Mouse (Mus musculus) stomach, embryonic 15.5 days (tissue): ENCODE data around the gene Aspdh. TPM values are rescaled to one million over a fixed set of nuclear protein-coding genes. Genes with fewer than 3 reads are reported as not detected.
A peak's percentile ranks its signal among the peaks of the same experiment; 100 is the strongest.

Experiments
- ATAC-seq: fragments of 200-750 bp; cut with Nextera tagmentation; 2 replicates; pipeline ENCODE4 v1.8.0; 2017; ENCODE audit warnings: low read depth, moderate number of reproducible peaks, moderate TSS enrichment; ENCODE audit not compliant: insufficient read depth, low FRiP score
- H3K27ac ChIP-seq: fragments of 300-500 bp; sonication (generic); 2 replicates; pipeline ENCODE4 v1.5.1; 2015; ENCODE audit warnings: mild to moderate bottlenecking, inconsistent platforms
- H3K27me3 ChIP-seq: fragments of 300-500 bp; sonication (generic); replicated peaks from 2 replicates; pipeline ENCODE4 v1.6.1; 2015; ENCODE audit warnings: inconsistent platforms
- H3K36me3 ChIP-seq: fragments of 300-500 bp; sonication (generic); 2 replicates; pipeline ENCODE4 v1.6.1; 2015; ENCODE audit warnings: inconsistent platforms
- H3K4me1 ChIP-seq: fragments of 300-500 bp; sonication (generic); 2 replicates; pipeline ENCODE4 v1.6.1; 2015; ENCODE audit warnings: inconsistent platforms
- H3K4me2 ChIP-seq: fragments of 300-500 bp; sonication (generic); 2 replicates; pipeline ENCODE4 v1.6.1; 2015; ENCODE audit warnings: mild to moderate bottlenecking, inconsistent platforms
- H3K4me3 ChIP-seq: fragments of 300-500 bp; sonication (generic); replicated peaks from 2 replicates; pipeline ENCODE4 v1.5.1; 2015; ENCODE audit warnings: inconsistent platforms
- H3K9ac ChIP-seq: fragments of 300-500 bp; sonication (generic); 2 replicates; pipeline ENCODE4 v1.6.1; 2015; ENCODE audit warnings: inconsistent platforms
- H3K9me3 ChIP-seq: fragments of 300-500 bp; sonication (generic); 2 replicates; pipeline ENCODE4 v1.6.1; 2016; ENCODE audit warnings: inconsistent platforms
- WGBS: fragments of 180-500 bp; shearing (Covaris S2); methylation state at CpG from one replicate; pipeline ENCODE4 v1.1.7; 2015; 5-methylcytosine and 5-hydroxymethylcytosine counted together
- polyA plus RNA-seq: library from polyadenylated mRNA; unstranded; fragments of >200 nt; fragmentation: Nextera tagmentation; extraction: Ambion mirVana; gene quantifications from 2 replicates; pipeline ENCODE4 v1.2.1, GENCODE M21; 2015

Aspdh gene
- polyA plus RNA-seq, 1 experiment from 2014 or later, result 1.7 TPM

DNA sequence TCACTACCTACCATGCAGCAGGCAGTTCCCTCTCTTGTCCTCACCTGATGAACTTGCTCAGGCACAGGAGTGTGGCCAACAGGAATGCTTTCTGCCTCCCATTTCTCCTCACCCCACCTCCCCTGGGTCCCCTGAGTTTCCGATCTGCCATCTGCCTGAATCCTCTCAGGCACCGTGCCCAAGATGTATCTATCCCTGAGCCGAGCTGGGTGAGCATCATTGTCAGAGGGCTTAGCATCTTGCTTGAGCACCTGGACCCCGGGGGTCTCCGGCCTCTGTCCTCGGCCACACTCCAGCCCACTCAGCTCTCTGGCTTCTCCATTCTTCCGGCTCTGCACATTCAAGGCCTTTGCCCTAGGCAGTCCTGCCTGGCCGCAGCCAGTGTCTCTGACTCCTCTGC, 27.3 kb upstream of the Aspdh start:
- Histone ChIP-seq H3K4me3 (no peak overlapping the region), H3K4me2 (no peak overlapping the region), H3K27ac (no peak overlapping the region), H3K9me3 (no peaks in the 10 kb centered on the region), H3K9ac (no peak overlapping the region), H3K36me3 (no peaks in the 10 kb centered on the region), H3K4me1 (no peaks in the 10 kb centered on the region), H3K27me3 (peaks cover 49% of the 10 kb centered on the region)
- ATAC-seq, result no peak
- 64% methylated on average over 8 of the region's 8 CpGs for WGBS

DNA sequence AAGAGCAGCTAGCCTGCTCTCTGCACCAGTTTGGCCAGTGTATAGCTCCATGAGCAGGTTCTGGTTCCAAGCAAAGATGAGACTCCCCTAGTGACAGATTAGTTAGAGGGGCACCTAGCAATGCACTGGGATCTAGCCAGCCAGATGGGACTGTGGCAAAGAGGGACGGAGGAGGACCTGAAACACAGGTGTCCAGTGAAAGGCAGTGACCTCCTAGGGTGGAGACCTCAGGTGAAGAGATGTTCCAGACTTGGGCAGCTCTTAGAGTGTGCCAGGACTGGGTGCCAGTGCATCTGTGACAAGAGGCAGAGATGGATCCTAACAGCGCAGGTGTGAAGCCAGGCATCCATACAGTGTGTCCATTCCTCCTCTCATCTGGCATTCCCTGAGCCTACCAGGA, 25.5 kb upstream of the Aspdh start:
- Histone ChIP-seq H3K9ac (no peak overlapping the region), H3K9me3 (no peaks in the 10 kb centered on the region), H3K27me3 (peaks cover 63% of the 10 kb centered on the region), H3K4me3 (no peak overlapping the region), H3K4me2 (no peak overlapping the region), H3K36me3 (no peaks in the 10 kb centered on the region), H3K4me1 (no peaks in the 10 kb centered on the region), H3K27ac (no peak overlapping the region)
- 61% methylated on average over 2 of the region's 2 CpGs for WGBS
- no peak for ATAC-seq

DNA sequence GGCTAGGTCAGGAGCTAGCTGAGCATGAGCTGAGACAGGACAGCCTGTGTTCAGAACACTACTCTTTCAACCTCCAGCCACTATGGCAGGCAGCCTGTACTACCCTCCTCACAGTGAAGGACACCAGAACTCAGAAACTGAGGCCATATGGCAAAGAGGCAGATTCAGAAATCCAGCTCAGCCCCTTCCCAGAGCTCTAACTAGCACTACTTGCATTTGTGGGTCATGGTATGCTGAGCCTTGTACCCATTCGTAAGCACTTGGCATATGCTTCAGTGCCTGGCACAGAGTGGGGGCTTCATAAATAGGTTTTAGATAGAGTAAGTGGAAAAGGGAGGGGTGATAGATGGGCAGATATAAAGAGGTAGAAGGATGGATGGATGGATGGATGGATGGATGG, 24.7 kb upstream of the Aspdh start:
- H3K27me3 ChIP-seq, result peaks cover 71% of the 10 kb centered on the region
- 74% methylated on average over 1 of the region's 1 CpGs for WGBS

DNA sequence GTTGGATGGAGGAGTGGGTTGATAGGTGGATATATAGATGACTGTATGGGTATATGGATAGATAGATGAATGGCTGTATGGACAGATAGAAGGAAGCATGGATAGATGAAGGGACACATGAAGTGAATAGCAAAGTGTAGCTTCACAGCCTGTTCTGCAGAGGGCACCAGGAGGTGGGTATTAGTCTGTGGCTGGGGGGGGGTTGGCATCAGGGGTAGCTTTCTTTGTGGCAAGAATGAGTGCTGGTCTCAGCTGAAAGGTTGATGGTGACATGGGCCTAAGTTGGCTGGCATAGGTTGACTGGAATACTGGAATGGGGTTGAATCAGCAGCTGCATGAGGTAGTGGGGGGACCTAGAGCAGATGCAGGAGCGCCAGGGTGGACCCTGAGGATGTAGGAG, 24.0 kb upstream of the Aspdh start:
- no peaks in the 10 kb centered on the region for H3K4me1 ChIP-seq
- 8% methylated on average over 1 of the region's 1 CpGs for WGBS
- no peak overlapping the region for H3K4me3 ChIP-seq
- no peak overlapping the region for H3K4me2 ChIP-seq
- ATAC-seq, result no peak
- no peaks in the 10 kb centered on the region for H3K9me3 ChIP-seq
- no peak overlapping the region for H3K27ac ChIP-seq
- H3K27me3 ChIP-seq, result peaks cover 77% of the 10 kb centered on the region
- no peaks in the 10 kb centered on the region for H3K36me3 ChIP-seq
- H3K9ac ChIP-seq, result no peak overlapping the region

More for the DNA sequence above, 24.7 kb upstream of the Aspdh start:
- Histone ChIP-seq H3K36me3 (no peaks in the 10 kb centered on the region), H3K9ac (no peak overlapping the region), H3K9me3 (no peaks in the 10 kb centered on the region), H3K4me2 (no peak overlapping the region), H3K4me3 (no peak overlapping the region), H3K27ac (no peak overlapping the region), H3K4me1 (no peaks in the 10 kb centered on the region)
- no peak for ATAC-seq

DNA sequence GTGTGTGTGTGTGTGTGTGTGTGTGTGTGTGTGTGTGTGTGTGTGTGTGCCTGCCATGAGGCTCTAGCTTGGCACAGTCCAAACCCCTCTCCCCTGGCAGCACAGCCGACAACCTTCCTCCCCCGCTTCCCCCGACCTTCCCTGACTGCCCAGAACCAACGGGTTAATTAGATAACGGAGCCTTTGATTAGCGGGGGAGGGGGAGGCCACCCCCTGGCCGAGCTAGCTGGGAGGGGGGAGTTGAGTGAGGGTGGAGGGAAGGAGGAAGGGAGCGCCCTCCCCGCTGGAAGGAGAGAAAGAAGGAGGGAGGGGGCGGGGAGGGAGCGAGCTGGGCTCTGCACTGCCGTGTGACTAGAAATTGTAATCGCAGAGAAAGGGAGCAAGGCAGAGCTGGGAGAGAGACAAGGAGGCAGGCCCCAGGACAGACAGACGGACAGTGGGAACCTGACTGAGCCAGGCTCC, 23.5 kb upstream of the Aspdh start:
- Histone ChIP-seq H3K4me2 (peak overlapping the region; percentile 39), H3K27ac (no peak overlapping the region)
- ATAC-seq, result peak; percentile 37; the same call in 1 of the 2 replicates

DNA sequence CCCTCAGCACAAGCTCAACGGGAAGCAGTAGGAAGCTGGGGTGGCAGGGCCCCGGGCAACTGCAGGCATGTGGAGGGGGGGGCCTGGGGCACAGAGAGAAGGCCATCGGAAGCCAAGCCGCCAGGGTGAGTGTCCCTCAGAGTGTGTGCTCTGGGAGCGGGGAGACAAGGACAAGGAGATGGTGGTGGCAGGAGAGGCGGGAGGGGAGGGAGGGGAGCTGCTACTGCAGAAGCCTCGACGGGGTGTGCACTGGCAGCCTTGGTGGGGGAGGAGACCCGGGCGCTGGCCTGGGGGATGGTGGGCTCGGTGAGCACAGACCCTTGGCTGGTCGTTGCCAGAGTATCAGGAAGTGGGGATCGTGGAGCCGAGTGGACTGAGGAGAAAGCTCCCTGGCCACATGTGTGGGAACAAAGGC, 22.8 kb upstream of the Aspdh start:
- Histone ChIP-seq H3K27ac (no peak overlapping the region), H3K9ac (no peak overlapping the region), H3K9me3 (no peaks in the 10 kb centered on the region), H3K4me3 (peak overlapping the region; percentile 26), H3K4me2 (peak overlapping the region; percentile 39), H3K36me3 (no peaks in the 10 kb centered on the region), H3K27me3 (peaks cover 81% of the 10 kb centered on the region), H3K4me1 (no peaks in the 10 kb centered on the region)
- ATAC-seq, result no peak; the same call in 1 of the 2 replicates
- WGBS, result 1% methylated on average over 14 of the region's 14 CpGs

More for the DNA sequence above, 23.5 kb upstream of the Aspdh start:
- no peaks in the 10 kb centered on the region for H3K9me3 ChIP-seq
- no peaks in the 10 kb centered on the region for H3K36me3 ChIP-seq
- H3K9ac ChIP-seq, result no peak overlapping the region
- H3K4me3 ChIP-seq, result peak overlapping the region; percentile 26
- whole genome bisulfite sequencing, result 0% methylated on average over 14 of the region's 14 CpGs
- no peaks in the 10 kb centered on the region for H3K4me1 ChIP-seq
- H3K27me3 ChIP-seq, result peaks cover 81% of the 10 kb centered on the region

DNA sequence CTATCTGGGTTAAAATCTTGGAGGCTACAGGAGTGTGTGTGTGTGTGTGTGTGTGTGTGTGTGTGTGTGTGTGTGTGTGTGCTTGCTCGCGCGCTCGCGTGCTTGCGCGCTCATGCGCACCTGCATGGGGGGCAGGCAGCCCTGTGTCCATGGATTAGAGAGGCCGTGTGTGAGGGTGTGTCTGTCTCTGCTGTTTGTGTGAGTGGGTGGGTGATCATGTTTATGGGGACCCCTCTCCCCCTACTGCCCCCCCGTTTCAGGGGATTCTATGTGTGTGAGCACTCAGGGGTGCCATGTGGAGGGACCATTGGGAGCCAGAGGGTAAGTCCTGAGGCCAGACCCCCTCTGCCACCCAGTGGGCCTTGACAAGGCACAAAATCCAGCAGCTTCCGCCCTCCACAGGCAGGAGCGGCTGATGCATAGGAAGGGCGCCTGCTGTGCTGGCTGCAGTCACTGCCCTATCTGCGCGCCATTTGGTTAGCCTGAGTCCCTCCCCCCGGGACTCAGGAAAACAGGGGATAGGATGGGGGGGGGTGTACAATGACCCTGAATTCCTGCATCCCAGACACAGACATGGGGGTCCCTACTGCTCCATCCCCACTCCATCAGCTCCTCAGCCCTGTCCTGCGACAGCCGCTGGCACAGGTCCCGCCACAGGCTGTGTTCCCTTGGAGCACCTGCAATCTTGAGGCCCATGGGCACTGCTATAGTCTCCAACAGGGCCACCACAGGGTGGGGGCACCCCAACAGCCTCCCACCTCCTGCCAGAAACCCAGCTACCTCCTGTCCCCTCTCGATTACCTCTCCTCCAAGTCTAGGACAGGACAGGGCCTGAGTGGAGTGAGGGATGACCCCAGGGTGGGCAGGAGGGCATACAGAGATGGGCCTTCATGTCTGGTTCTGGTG, 21.7 kb upstream of the Aspdh start:
- WGBS, result 15% methylated on average over 20 of the region's 20 CpGs
- Histone ChIP-seq H3K9me3 (no peaks in the 10 kb centered on the region), H3K36me3 (no peaks in the 10 kb centered on the region), H3K4me3 (peak overlapping the region; percentile 26), H3K4me1 (no peaks in the 10 kb centered on the region), H3K27ac (no peak overlapping the region), H3K27me3 (peaks cover 74% of the 10 kb centered on the region), H3K4me2 (peak overlapping the region; percentile 10; the same call in 1 of the 2 replicates), H3K9ac (no peak overlapping the region)
- no peak for ATAC-seq

DNA sequence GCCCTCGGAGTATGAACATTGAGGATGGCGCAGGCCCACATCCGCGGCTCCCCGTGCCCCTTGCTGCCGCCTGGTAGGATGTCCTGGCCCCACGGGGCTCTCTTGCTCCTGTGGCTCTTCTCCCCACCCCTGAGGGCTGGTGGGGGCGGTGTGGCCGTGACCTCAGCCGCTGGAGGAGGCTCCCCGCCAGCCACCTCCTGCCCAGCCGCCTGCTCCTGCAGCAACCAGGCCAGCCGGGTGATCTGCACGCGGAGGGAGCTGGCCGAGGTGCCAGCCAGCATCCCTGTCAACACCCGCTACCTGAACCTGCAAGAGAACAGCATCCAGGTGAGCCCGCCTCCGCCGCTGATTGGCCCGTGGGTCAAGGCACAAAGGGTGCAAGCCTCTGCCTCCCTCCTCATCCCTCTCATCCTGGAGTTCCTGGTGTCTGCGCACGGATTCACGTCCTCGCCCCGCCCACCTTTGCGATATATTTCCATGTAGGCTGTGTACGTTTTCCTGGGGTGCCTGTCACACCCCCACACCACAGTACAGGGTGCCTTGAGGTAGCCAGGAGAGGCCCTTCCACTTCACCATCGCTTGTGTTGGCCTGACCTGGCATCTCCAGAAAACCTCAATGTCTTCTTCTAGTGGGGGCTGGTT, 20.2 kb upstream of the Aspdh start:
- Histone ChIP-seq H3K27me3 (peaks cover 68% of the 10 kb centered on the region), H3K4me2 (no peak overlapping the region; the same call in 1 of the 2 replicates), H3K27ac (no peak overlapping the region), H3K4me1 (no peaks in the 10 kb centered on the region), H3K9me3 (no peaks in the 10 kb centered on the region), H3K4me3 (no peak overlapping the region), H3K36me3 (no peaks in the 10 kb centered on the region), H3K9ac (no peak overlapping the region)
- no peak for ATAC-seq
- 10% methylated on average over 29 of the region's 29 CpGs for WGBS

DNA sequence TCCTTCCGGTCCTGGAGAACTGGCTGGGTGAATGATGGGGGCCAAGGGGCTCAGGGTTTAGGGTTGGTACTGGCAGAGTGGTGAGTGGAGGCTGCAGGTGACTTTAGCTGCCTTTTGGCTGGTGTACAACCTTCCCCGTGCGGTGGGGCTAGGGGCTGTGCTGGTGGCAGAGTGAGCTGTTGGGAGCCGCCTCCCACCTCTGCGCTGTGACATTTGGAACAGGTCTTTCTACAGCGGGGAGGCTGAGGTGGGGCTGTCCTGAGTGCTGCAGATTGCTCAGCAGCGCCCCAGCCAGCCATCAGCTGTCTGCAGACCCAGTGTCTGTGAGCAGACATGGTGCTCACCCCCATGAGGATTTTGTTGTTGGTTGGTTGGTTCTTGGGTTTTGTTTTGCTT, 19.7 kb upstream of the Aspdh start:
- Histone ChIP-seq H3K36me3 (no peaks in the 10 kb centered on the region), H3K9ac (no peak overlapping the region), H3K4me1 (no peaks in the 10 kb centered on the region), H3K27me3 (peaks cover 63% of the 10 kb centered on the region), H3K9me3 (no peaks in the 10 kb centered on the region), H3K27ac (no peak overlapping the region), H3K4me3 (no peak overlapping the region), H3K4me2 (no peak overlapping the region)
- ATAC-seq, result no peak
- WGBS, result 10% methylated on average over 7 of the region's 7 CpGs

DNA sequence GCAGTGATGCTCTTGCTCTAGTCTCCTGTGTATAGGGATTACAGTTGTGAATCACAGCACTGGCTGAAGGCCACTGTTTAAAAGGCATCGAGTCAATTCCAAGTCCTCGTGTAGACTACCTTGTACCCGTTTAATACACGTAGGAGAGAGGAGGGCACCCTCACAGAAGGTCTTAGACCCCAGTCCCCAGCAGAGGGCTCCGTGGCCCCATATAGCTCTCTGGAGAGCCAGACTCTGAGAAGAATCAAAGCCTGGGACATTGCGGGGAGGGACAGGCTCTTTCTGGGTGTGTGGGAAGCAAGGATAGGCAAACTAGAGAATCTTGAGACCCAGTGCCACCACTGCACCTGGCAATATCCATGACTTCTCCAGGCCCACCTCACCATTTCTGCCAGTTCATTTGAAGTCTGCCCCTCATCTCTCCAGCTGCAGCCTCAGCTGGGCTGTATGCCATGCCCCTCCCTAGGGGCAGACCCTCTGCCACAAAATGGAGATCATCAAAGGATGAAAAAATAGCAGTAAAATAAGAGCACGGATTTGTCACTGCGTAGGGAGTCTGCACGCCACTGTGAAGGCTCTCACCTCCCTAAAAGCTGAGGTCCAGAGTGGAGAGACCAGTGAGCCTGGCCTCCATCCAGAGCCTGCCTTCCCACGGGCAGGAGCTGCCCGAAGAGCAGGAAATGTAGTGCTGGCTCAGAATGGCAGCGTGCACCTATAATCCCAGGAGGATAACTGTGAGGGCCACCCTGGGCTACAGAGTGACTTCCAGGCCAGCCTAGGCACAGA, 18.9 kb upstream of the Aspdh start:
- H3K36me3 ChIP-seq, result no peaks in the 10 kb centered on the region
- no peaks in the 10 kb centered on the region for H3K4me1 ChIP-seq
- no peak overlapping the region for H3K4me2 ChIP-seq
- no peak overlapping the region for H3K27ac ChIP-seq
- H3K27me3 ChIP-seq, result peaks cover 55% of the 10 kb centered on the region
- WGBS, result 42% methylated on average over 12 of the region's 12 CpGs
- no peaks in the 10 kb centered on the region for H3K9me3 ChIP-seq
- H3K4me3 ChIP-seq, result no peak overlapping the region
- no peak for ATAC-seq
- H3K9ac ChIP-seq, result no peak overlapping the region

DNA sequence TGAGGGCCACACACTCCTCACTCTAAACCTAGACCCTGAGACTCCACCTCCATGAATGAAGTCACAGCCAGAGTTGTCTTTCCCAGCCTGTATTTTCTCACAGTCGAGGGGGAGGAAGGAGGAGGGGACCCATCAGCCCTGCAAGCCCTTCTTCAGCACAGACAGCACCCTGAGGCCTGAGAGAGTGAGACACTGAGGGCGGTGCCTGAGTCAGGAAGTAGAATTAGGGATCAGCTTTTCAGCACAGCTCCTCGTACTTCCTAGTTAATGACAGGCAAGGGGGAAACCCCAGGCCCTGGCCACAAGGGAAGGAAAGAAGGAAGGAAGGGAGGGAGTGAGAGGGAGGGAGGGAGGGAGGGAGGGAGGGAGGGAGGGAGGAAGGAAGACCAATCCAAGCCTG, 11.9 kb upstream of the Aspdh start:
- Histone ChIP-seq H3K27me3 (0 out of 2 replicates have a peak, but pooled peaks cover 3% of the 10 kb centered on the region), H3K4me2 (no peak overlapping the region), H3K4me3 (no peak overlapping the region), H3K36me3 (no peaks in the 10 kb centered on the region), H3K4me1 (no peaks in the 10 kb centered on the region), H3K9me3 (no peaks in the 10 kb centered on the region), H3K27ac (no peak overlapping the region), H3K9ac (no peak overlapping the region)
- WGBS, result 2% methylated on average over 3 of the region's 3 CpGs
- no peak for ATAC-seq
